Mouse (Mus musculus): Measurements from ENCODE around the gene Fam162a. TPM values are rescaled to one million over a fixed set of nuclear protein-coding genes. Genes with fewer than 3 reads are reported as not detected.

Fam162a gene
- total and polyA plus RNA-seq, 2 experiments = 69.3 to 118 TPM

DNA sequence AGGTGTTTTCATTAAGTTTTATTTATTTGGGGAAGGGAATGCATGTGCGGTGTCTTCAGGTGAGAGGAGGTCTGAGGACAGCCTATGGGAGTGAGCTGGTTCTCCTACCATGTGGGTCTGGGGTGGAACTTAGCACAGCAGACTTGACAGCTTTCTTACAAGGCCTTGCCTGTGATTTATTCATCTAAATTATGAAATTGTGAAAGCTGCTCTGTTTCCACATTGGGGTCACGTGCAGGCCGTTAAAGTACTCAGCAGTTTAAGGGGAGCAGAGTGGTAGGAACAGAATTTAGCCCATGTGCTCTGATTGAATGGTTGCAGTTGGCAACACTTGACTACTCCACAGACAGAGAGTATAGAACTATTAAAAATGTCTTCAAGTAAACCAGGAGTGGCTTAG is 8.5 kb upstream of the Fam162a start:
- peaks cover 9% of the 10 kb centered on the region; the same call in 1 of the 2 replicates for H3K79me2 ChIP-seq (ENCODE audit: control insufficient read depth, insufficient read depth, low read length)
- peaks cover 2% of the 10 kb centered on the region for H3K4me1 ChIP-seq (ENCODE audit: control insufficient read depth, insufficient read depth, low read length)
- no peak overlapping the region for H3K9ac ChIP-seq (ENCODE audit: low read depth, low read length)
- H3K27me3 ChIP-seq (ENCODE audit: control insufficient read depth, insufficient read depth, low read length) = no peaks in the 10 kb centered on the region
- 97% methylated on average over 3 of the region's 3 CpGs for WGBS
- TF ChIP-seq POLR2A (IDR thresholded peaks at IDR 0.05; ENCODE audit: extremely low read depth, insufficient read depth, low read length) (no peak), CTCF (IDR thresholded peaks at IDR 0.05; ENCODE audit: low read depth, low read length) (no peak)
- H3K36me3 ChIP-seq (ENCODE audit: control insufficient read depth, insufficient read depth, low read length) = peaks cover 7% of the 10 kb centered on the region; the same call in 1 of the 2 replicates
- H3K27ac ChIP-seq (replicated peaks; ENCODE audit: insufficient read depth, low read depth, low read length) = no peak overlapping the region
- no peak overlapping the region for H3K4me3 ChIP-seq (ENCODE audit: insufficient read depth, low read depth, low read length)
- no peak for DNase-seq (ENCODE audit: extremely low read depth, low read depth, low spot score)

- no peak for DNase-seq (ENCODE audit: extremely low read depth, low read depth, low spot score)
- no peaks in the 10 kb centered on the region for H3K27me3 ChIP-seq (ENCODE audit: control insufficient read depth, insufficient read depth, low read length)
- no peak overlapping the region for H3K27ac ChIP-seq (replicated peaks; ENCODE audit: insufficient read depth, low read depth, low read length)
- TF ChIP-seq CTCF (IDR thresholded peaks at IDR 0.05; ENCODE audit: low read depth, low read length) = no peak
- no peak for TF ChIP-seq POLR2A (IDR thresholded peaks at IDR 0.05; ENCODE audit: extremely low read depth, insufficient read depth, low read length)
- 88% methylated on average over 3 of the region's 3 CpGs for WGBS
- H3K4me3 ChIP-seq (ENCODE audit: insufficient read depth, low read depth, low read length) = no peak overlapping the region
- H3K79me2 ChIP-seq (ENCODE audit: control insufficient read depth, insufficient read depth, low read length) = peaks cover 15% of the 10 kb centered on the region; the same call in 1 of the 2 replicates
- no peaks in the 10 kb centered on the region for H3K36me3 ChIP-seq (ENCODE audit: control insufficient read depth, insufficient read depth, low read length)
- H3K4me1 ChIP-seq (ENCODE audit: control insufficient read depth, insufficient read depth, low read length) = peaks cover 8% of the 10 kb centered on the region
- no peak overlapping the region for H3K9ac ChIP-seq (ENCODE audit: low read depth, low read length)
Measured at GRCm38 (mm10) chr16:36074772-36075171, 3.4 kb upstream of the Fam162a start.

- H3K79me2 ChIP-seq (ENCODE audit: control insufficient read depth, insufficient read depth, low read length) = peaks cover 24% of the 10 kb centered on the region
- DNase-seq (ENCODE audit: extremely low read depth, low read depth, low spot score) = no peak
- WGBS = 6% methylated on average over 8 of the region's 8 CpGs
- no peaks in the 10 kb centered on the region for H3K27me3 ChIP-seq (ENCODE audit: control insufficient read depth, insufficient read depth, low read length)
- no peaks in the 10 kb centered on the region for H3K36me3 ChIP-seq (ENCODE audit: control insufficient read depth, insufficient read depth, low read length)
- no peak for TF ChIP-seq POLR2A (IDR thresholded peaks at IDR 0.05; ENCODE audit: extremely low read depth, insufficient read depth, low read length)
- no peak for TF ChIP-seq CTCF (IDR thresholded peaks at IDR 0.05; ENCODE audit: low read depth, low read length)
- H3K4me3 ChIP-seq (ENCODE audit: insufficient read depth, low read depth, low read length) = peak overlapping the region; percentile 76
- peaks cover 15% of the 10 kb centered on the region for H3K4me1 ChIP-seq (ENCODE audit: control insufficient read depth, insufficient read depth, low read length)
- H3K27ac ChIP-seq (replicated peaks; ENCODE audit: insufficient read depth, low read depth, low read length) = peak overlapping the region; percentile 95
- H3K9ac ChIP-seq (ENCODE audit: low read depth, low read length) = peak overlapping the region; percentile 84
Measured at GRCm38 (mm10) chr16:36072410-36073011, 1.1 kb upstream of the Fam162a start.

DNA sequence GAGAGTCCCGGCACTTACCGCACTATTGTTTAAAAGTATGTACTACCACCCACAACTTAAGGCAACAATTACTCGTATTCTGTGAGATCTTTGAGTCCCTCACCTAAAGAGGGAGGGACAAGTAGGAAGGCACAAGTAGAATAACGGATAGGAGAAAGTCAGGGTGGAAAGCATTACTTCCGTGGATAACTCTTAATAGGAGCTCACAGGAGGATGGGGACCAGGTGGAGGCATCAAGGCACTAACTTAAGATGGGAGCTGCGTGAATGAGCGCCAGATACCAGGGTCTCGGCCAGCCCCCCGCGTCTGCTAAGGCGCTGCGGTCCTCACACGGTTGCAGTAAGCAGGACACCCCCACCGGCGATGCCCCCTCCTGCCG is 334 bp downstream of the Fam162a start:
- DNase-seq (ENCODE audit: extremely low read depth, low read depth, low spot score) = peak; percentile 39
- Histone ChIP-seq H3K27ac (replicated peaks; ENCODE audit: insufficient read depth, low read depth, low read length) (peak overlapping the region; percentile 86), H3K36me3 (ENCODE audit: control insufficient read depth, insufficient read depth, low read length) (no peaks in the 10 kb centered on the region), H3K79me2 (ENCODE audit: control insufficient read depth, insufficient read depth, low read length) (peaks cover 24% of the 10 kb centered on the region), H3K9ac (ENCODE audit: low read depth, low read length) (peak overlapping the region; percentile 84), H3K4me3 (ENCODE audit: insufficient read depth, low read depth, low read length) (peak overlapping the region; percentile 76), H3K27me3 (ENCODE audit: control insufficient read depth, insufficient read depth, low read length) (no peaks in the 10 kb centered on the region), H3K4me1 (ENCODE audit: control insufficient read depth, insufficient read depth, low read length) (peaks cover 15% of the 10 kb centered on the region)
- WGBS = under 1% methylated on average over 16 of the region's 16 CpGs
- TF ChIP-seq POLR2A (IDR thresholded peaks at IDR 0.05; ENCODE audit: extremely low read depth, insufficient read depth, low read length) = no peak
- no peak for TF ChIP-seq CTCF (IDR thresholded peaks at IDR 0.05; ENCODE audit: low read depth, low read length)

DNA sequence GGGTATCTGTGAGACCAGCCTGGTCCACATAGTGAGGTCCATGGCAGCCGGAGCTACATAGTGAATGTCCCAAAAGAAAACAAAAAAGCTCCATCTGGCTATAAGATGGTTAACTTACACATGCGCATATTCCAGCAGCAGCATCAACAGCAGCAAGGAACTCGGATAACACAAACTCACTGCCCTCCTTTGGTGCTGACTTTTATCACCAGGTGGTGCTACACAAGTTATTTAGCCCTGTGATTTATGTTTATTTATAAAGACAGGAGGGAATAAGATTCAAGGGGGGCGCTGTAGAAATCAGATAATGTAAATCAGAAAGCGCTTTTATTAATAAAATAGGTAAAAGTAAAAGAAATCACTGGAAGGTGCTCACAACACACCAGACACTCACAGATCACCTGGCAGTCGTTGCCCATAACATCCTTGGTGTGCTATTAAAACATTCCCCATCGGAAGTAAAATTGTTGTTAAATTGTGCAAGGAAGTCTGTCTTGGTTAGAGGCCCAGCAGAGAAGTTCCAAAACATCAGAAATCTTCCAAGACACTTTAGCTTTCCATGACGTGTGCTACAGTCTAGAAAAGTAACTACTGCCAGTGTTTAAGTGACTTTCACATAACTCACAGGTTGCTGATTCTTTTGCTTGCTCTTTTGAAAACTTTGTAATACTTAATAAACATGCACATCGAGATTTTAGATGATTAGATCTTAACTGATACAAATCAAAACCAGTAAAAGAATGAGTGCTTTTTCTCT is 1.4 kb downstream of the Fam162a start:
- Histone ChIP-seq H3K27me3 (ENCODE audit: control insufficient read depth, insufficient read depth, low read length) (no peaks in the 10 kb centered on the region), H3K27ac (replicated peaks; ENCODE audit: insufficient read depth, low read depth, low read length) (no peak overlapping the region), H3K79me2 (ENCODE audit: control insufficient read depth, insufficient read depth, low read length) (peaks cover 28% of the 10 kb centered on the region), H3K4me1 (ENCODE audit: control insufficient read depth, insufficient read depth, low read length) (peaks cover 12% of the 10 kb centered on the region), H3K9ac (ENCODE audit: low read depth, low read length) (no peak overlapping the region), H3K36me3 (ENCODE audit: control insufficient read depth, insufficient read depth, low read length) (no peaks in the 10 kb centered on the region), H3K4me3 (ENCODE audit: insufficient read depth, low read depth, low read length) (no peak overlapping the region)
- 49% methylated on average over 9 of the region's 9 CpGs for WGBS
- TF ChIP-seq POLR2A (IDR thresholded peaks at IDR 0.05; ENCODE audit: extremely low read depth, insufficient read depth, low read length) (no peak), CTCF (IDR thresholded peaks at IDR 0.05; ENCODE audit: low read depth, low read length) (no peak)
- DNase-seq (ENCODE audit: extremely low read depth, low read depth, low spot score) = no peak

DNA sequence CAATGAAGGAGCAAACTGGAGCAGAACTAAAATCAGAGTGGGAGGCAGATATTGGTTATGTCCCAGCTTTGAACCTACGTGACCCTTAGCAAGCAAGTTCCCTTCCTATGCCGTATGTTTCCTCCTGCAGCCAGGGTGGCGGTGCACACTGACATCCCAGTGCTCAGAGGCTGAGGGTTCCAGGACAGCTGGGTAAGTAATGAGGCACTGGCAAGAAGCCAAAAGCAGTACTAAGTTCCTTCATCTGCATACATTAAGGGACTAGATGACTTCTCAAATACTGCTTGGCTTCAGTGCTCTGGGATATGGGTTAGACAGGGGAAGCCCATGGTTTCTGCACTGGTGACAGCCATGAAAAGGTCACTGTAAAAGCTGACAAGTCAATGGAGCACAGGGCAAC is 3.0 kb downstream of the Fam162a start:
- no peak overlapping the region for H3K4me3 ChIP-seq (ENCODE audit: insufficient read depth, low read depth, low read length)
- peaks cover 29% of the 10 kb centered on the region for H3K79me2 ChIP-seq (ENCODE audit: control insufficient read depth, insufficient read depth, low read length)
- H3K27ac ChIP-seq (replicated peaks; ENCODE audit: insufficient read depth, low read depth, low read length) = no peak overlapping the region
- TF ChIP-seq CTCF (IDR thresholded peaks at IDR 0.05; ENCODE audit: low read depth, low read length) (no peak), POLR2A (IDR thresholded peaks at IDR 0.05; ENCODE audit: extremely low read depth, insufficient read depth, low read length) (no peak)
- H3K36me3 ChIP-seq (ENCODE audit: control insufficient read depth, insufficient read depth, low read length) = no peaks in the 10 kb centered on the region
- WGBS = 75% methylated on average over 3 of the region's 3 CpGs
- H3K9ac ChIP-seq (ENCODE audit: low read depth, low read length) = no peak overlapping the region
- H3K4me1 ChIP-seq (ENCODE audit: control insufficient read depth, insufficient read depth, low read length) = peaks cover 12% of the 10 kb centered on the region
- DNase-seq (ENCODE audit: extremely low read depth, low read depth, low spot score) = no peak
- no peaks in the 10 kb centered on the region for H3K27me3 ChIP-seq (ENCODE audit: control insufficient read depth, insufficient read depth, low read length)

Measured in liver, adult 2 months (tissue).